Mouse (Mus musculus): Measurements from ENCODE around the gene Scn2b. TPM values are rescaled to one million over a fixed set of nuclear protein-coding genes. Genes with fewer than 3 reads are reported as not detected.

The Scn2b gene
- polyA plus RNA-seq, 1 experiment from 2014 or later, result 2.3 TPM

- Histone ChIP-seq H3K36me3 (ENCODE audit: control insufficient read depth, insufficient read depth) (no peaks in the 10 kb centered on the region), H3K4me2 (ENCODE audit: low read depth, low read length) (no peak overlapping the region), H3K4me1 (ENCODE audit: control insufficient read depth, insufficient read depth, low read length) (no peaks in the 10 kb centered on the region), H3K27ac (ENCODE audit: low read length) (no peak overlapping the region), H3K9me3 (replicated peaks; ENCODE audit: control insufficient read depth, low read length) (no peaks in the 10 kb centered on the region), H3K27me3 (ENCODE audit: control insufficient read depth, insufficient read depth, low read length) (no peaks in the 10 kb centered on the region), H3K9ac (ENCODE audit: low read length) (no peak overlapping the region), H3K4me3 (ENCODE audit: low read length) (no peak overlapping the region)
- WGBS, result 78% methylated on average over 5 of the region's 5 CpGs
- no peak for ATAC-seq (replicated peaks; ENCODE audit: extremely low read depth, insufficient read depth, low FRiP score)
Measured at GRCm38 (mm10) chr9:45179282-45179681, 61.7 kb downstream of the Scn2b start.

Other genes starting within 250 kb of the Scn2b start
- 7.7 and 8.2 TPM in 2 replicates for gene Kmt2a, start 236.5 kb upstream of the Scn2b start, polyA plus RNA-seq (2015; fragmentation: Nextera tagmentation; extraction: Ambion mirVana)
- 1,180 and 1,367 TPM in 2 replicates for gene Atp5l, start 197.0 kb upstream of the Scn2b start, polyA plus RNA-seq (2015; fragmentation: Nextera tagmentation; extraction: Ambion mirVana)
- 16.8 and 17.7 TPM in 2 replicates for gene Ube4a, start 152.2 kb upstream of the Scn2b start, polyA plus RNA-seq (2015; fragmentation: Nextera tagmentation; extraction: Ambion mirVana)
- gene Cd3g, start 137.4 kb upstream of the Scn2b start, polyA plus RNA-seq (2015; fragmentation: Nextera tagmentation; extraction: Ambion mirVana), result 37.6 and 99.6 TPM in 2 replicates
- 11.7 and 30.7 TPM in 2 replicates for gene Cd3d, start 136.0 kb upstream of the Scn2b start, polyA plus RNA-seq (2015; fragmentation: Nextera tagmentation; extraction: Ambion mirVana)
- gene Cd3e, start 108.2 kb upstream of the Scn2b start, polyA plus RNA-seq (2015; fragmentation: Nextera tagmentation; extraction: Ambion mirVana), result 25.0 and 71.7 TPM in 2 replicates
- 4.2 and 6.1 TPM in 2 replicates for gene Mpzl2, start 78.0 kb upstream of the Scn2b start, polyA plus RNA-seq (2015; fragmentation: Nextera tagmentation; extraction: Ambion mirVana)
- 1.5 and 1.9 TPM in 2 replicates for gene Mpzl3, start 62.6 kb upstream of the Scn2b start, polyA plus RNA-seq (2015; fragmentation: Nextera tagmentation; extraction: Ambion mirVana)
- gene Jaml, start 38.6 kb upstream of the Scn2b start, polyA plus RNA-seq (2015; fragmentation: Nextera tagmentation; extraction: Ambion mirVana), result 0.41 and 0.87 TPM in 2 replicates
- gene Scn4b, start 20.6 kb downstream of the Scn2b start, polyA plus RNA-seq (2015; fragmentation: Nextera tagmentation; extraction: Ambion mirVana), result 0.75 and 1.6 TPM in 2 replicates
- gene BC049352, start 64.2 kb downstream of the Scn2b start, polyA plus RNA-seq (2015; fragmentation: Nextera tagmentation; extraction: Ambion mirVana), result 0.13 TPM in 1 of 2 replicates, not detected in the other
- gene Tmprss4, start 86.3 kb downstream of the Scn2b start, polyA plus RNA-seq (2015; fragmentation: Nextera tagmentation; extraction: Ambion mirVana), result 0.79 and 1.4 TPM in 2 replicates
- 1.2 and 1.7 TPM in 2 replicates for gene Il10ra, start 151.4 kb downstream of the Scn2b start, polyA plus RNA-seq (2015; fragmentation: Nextera tagmentation; extraction: Ambion mirVana)
- 0.16 and 0.20 TPM in 2 replicates for gene Tmprss13, start 201.3 kb downstream of the Scn2b start, polyA plus RNA-seq (2015; fragmentation: Nextera tagmentation; extraction: Ambion mirVana)